Mouse (Mus musculus) Patski (cell line): Measurements from ENCODE around the gene Ddx52. TPM values are rescaled to one million over a fixed set of nuclear protein-coding genes. Genes with fewer than 3 reads are reported as not detected.

Source experiments
- ATAC-seq: fragments of 100-300 bp; one replicate; pipeline ENCODE4 v1.8.0; 2021
- CTCF ChIA-PET: fragments of 350-600 bp; sonication (Branson Sonifier 250); formaldehyde crosslinking; loops from one replicate; lab custom pipeline; 2022; ENCODE audit warnings: inconsistent platforms; lab: Charles Lee
- POLR2A ChIA-PET: fragments of 350-600 bp; sonication (Branson Sonifier 250); formaldehyde crosslinking; loops from one replicate; lab custom pipeline; 2022; ENCODE audit warnings: antibody characterized with exemption, inconsistent platforms; lab: Charles Lee
- DNase-seq: peaks from one replicate; pipeline ENCODE4 v3.0.0-alpha.2; 2011; ENCODE audit warnings: low read depth, low spot score
- H3K27me3 ChIP-seq: fragments of 371-371 bp; one replicate; pipeline ENCODE4 v1.5.1; 2021
- CTCF ChIP-seq: fragments of 100-300 bp; IDR thresholded peaks from one replicate; pipeline ENCODE4 v1.5.1; 2021
- in situ Hi-C: fragments of 300-500 bp; cut with MboI; formaldehyde crosslinking; loops from 3 replicates; pipeline ENCODE4 v1.11.1; 2018; ENCODE audit warnings: low pct_unique_long_range_greater_than_20kb, mixed read lengths
- polyA plus RNA-seq: library from polyadenylated mRNA; unstranded; gene quantifications from one replicate; pipeline ENCODE4 v1.2.3, GENCODE M21; 2021

Gene Ddx52
- polyA plus RNA-seq, 1 experiment from 2014 or later: 43.0 TPM

- DNase-seq (no peak), ATAC-seq (no peak)
- in situ Hi-C loops: no loop called here
- CTCF ChIA-PET: interaction anchor here (1.1 kb wide), 2 partner anchors 8 to 21 kb away, joined by 3 read pairs; no protein-coding TSS in a partner anchor
- TF ChIP-seq CTCF: no peak
- H3K27me3 ChIP-seq: no peaks in the 10 kb centered on the region
- POLR2A ChIA-PET: interaction anchor here (0.7 kb wide), 1 partner anchor 12 kb away, joined by 3 read pairs; no protein-coding TSS in a partner anchor
Observed at GRCm38 (mm10) chr11:84011050-84011449, 69.2 kb downstream of the Ddx52 start.

GRCm38 (mm10) chr11:84011576-84011975 lies 69.7 kb downstream of the Ddx52 start:
- no peak for DNase-seq
- in situ Hi-C loops: no loop called here
- ATAC-seq: no peak
- ChIA-PET CTCF (interaction anchor here (1.1 to 1.4 kb wide), 2 partner anchors 9 to 20 kb away, joined by 3 to 4 read pairs; no protein-coding TSS in a partner anchor), POLR2A (no interaction called here)
- TF ChIP-seq CTCF: no peak
- no peaks in the 10 kb centered on the region for H3K27me3 ChIP-seq

Other genes starting within 250 kb of the Ddx52 start
- gene Wfdc17, start 238.1 kb upstream of the Ddx52 start, polyA plus RNA-seq: not detected
- not detected for gene Wfdc18, start 233.0 kb upstream of the Ddx52 start, polyA plus RNA-seq
- gene Wfdc21, start 195.1 kb upstream of the Ddx52 start, polyA plus RNA-seq: not detected
- gene Heatr6, start 188.4 kb upstream of the Ddx52 start, polyA plus RNA-seq: 17.6 TPM
- gene Hnf1b, start 92.0 kb upstream of the Ddx52 start, polyA plus RNA-seq: 167 TPM
- gene Synrg, start 22.4 kb downstream of the Ddx52 start, polyA plus RNA-seq: 34.3 TPM
- 34.8 TPM for gene Dusp14, start 127.2 kb downstream of the Ddx52 start, polyA plus RNA-seq
- 22.9 TPM for gene Tada2a, start 187.5 kb downstream of the Ddx52 start, polyA plus RNA-seq
- gene Acaca, start 187.6 kb downstream of the Ddx52 start, polyA plus RNA-seq: 29.4 TPM
- not detected for gene Gm11437, start 225.4 kb downstream of the Ddx52 start, polyA plus RNA-seq